Mouse (Mus musculus) thymus, postnatal 10 days (tissue): ENCODE data around the gene D930020B18Rik.

Source experiments
- DNase-seq, 2 experiments: peaks; one replicate each; pipeline ENCODE4 v3.0.0; 2021; ENCODE audit warnings: low spot score in 2 of 2

Gene D930020B18Rik

GRCm38 (mm10) chr10:121641272-121642053 lies at the start of gene D930020B18Rik:
TSS of gene D930020B18Rik (plus strand) at chr10:121641588.
- peak; percentile 5 to 29 for DNase-seq

GRCm38 (mm10) chr10:121596580-121596979 lies 44.8 kb upstream of the D930020B18Rik start:
- DNase-seq: no peak

GRCm38 (mm10) chr10:121601272-121601671 lies 40.1 kb upstream of the D930020B18Rik start:
- DNase-seq: no peak

- DNase-seq: no peak
These were observed 37.8 kb upstream of the D930020B18Rik start for GRCm38 (mm10) chr10:121603556-121603955.

- DNase-seq: no peak
These were observed 36.6 kb upstream of the D930020B18Rik start for GRCm38 (mm10) chr10:121604632-121605344.

GRCm38 (mm10) chr10:121608177-121608576 lies 33.2 kb upstream of the D930020B18Rik start:
- no peak for DNase-seq

- no peak for DNase-seq
These were observed 29.8 kb upstream of the D930020B18Rik start for GRCm38 (mm10) chr10:121611587-121611986.

- no peak for DNase-seq
These were observed 28.9 kb upstream of the D930020B18Rik start for GRCm38 (mm10) chr10:121612448-121612847.

- no peak for DNase-seq
These were observed 27.8 kb upstream of the D930020B18Rik start for GRCm38 (mm10) chr10:121613570-121613969.

GRCm38 (mm10) chr10:121615146-121615870 lies 26.1 kb upstream of the D930020B18Rik start:
- DNase-seq: no peak

- no peak for DNase-seq
These were observed 25.5 kb upstream of the D930020B18Rik start for GRCm38 (mm10) chr10:121615935-121616334.

GRCm38 (mm10) chr10:121622431-121622830 lies 19.0 kb upstream of the D930020B18Rik start:
- DNase-seq: no peak

GRCm38 (mm10) chr10:121623670-121624069 lies 17.7 kb upstream of the D930020B18Rik start:
- no peak for DNase-seq

GRCm38 (mm10) chr10:121625006-121625405 lies 16.4 kb upstream of the D930020B18Rik start:
- no peak for DNase-seq

GRCm38 (mm10) chr10:121625407-121626185 lies 15.8 kb upstream of the D930020B18Rik start:
- DNase-seq: no peak

GRCm38 (mm10) chr10:121626186-121626882 lies 15.1 kb upstream of the D930020B18Rik start, which contains the start of gene Xpot:
TSS of gene Xpot (minus strand) at chr10:121626332.
- peak; percentile 97 for DNase-seq

GRCm38 (mm10) chr10:121627216-121627852 lies 14.1 kb upstream of the D930020B18Rik start:
- no peak for DNase-seq

- no peak for DNase-seq
These were observed 12.8 kb upstream of the D930020B18Rik start for GRCm38 (mm10) chr10:121628561-121629040.

GRCm38 (mm10) chr10:121634159-121634558 lies 7.2 kb upstream of the D930020B18Rik start:
- DNase-seq: no peak

GRCm38 (mm10) chr10:121636276-121636675 lies 5.1 kb upstream of the D930020B18Rik start:
- DNase-seq: no peak
